ENCODE assay signal across 10 mouse cellular contexts in the genomic region with DNA sequence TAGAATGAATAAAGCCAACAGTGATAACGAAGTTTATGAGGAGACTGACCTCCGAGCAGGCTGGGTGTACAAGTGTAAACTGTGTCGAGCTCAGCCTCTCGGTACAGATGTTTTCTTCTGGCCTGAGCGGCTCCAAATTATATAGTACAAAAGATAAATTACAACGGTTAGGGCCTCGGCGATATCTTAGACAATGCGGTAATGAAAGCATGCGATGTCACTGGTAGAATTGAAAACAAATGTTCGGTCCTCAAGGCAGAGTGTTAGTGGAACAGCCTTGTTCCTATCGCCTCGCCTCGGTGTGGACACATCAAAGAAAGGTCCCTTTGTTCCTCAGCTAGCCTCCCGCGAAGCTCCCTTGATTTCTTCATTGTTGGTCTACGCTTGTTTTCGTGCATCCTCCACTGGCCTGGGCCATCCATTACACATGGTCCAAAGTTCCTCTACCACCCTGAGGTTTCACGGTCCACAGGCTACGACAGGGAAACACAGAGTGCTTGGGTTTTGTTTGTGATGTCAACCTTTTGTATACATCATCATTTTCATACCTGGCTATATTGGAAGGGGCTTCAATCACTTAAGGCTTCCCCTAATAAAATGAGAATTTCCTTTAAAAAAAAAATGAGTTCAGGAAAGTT.
DNase-seq lines count a peak whose midpoint lies in the region; ATAC-seq lines count a peak whose summit lies in the region.
"Had no signal": no experiment of that assay in that cellular context is flagged by ENCODE, and none has a peak within 500 bp of the region (broad histone marks: within the 10 kb centered on the region; RNA-seq: fewer than 3 reads in every experiment).

No protein-coding gene starts in this region.

- peak overlapping the region; percentile 10 for H3K4me2 ChIP-seq in forebrain, embryonic 12.5 days
- H3K4me2 ChIP-seq in neural tube, embryonic 14.5 days (ENCODE audit: low read depth, low read length) = peak overlapping the region; percentile 44
- H3K4me2 ChIP-seq: heart, embryonic 11.5 days; liver, embryonic 13.5 days had no signal

- intact Hi-C loops in left cerebral cortex, postnatal 4 days (cut with DNase I) = no loop called here

- no peak overlapping the region for H3K9ac ChIP-seq in forebrain, embryonic 12.5 days
- no peak overlapping the region for H3K9ac ChIP-seq in neural tube, embryonic 14.5 days (replicated peaks; ENCODE audit: low read depth, low read length)
- H3K9ac ChIP-seq: liver, embryonic 13.5 days had no signal

- 0 out of 2 replicates have a peak overlapping the region, but pooled peaks have one; percentile 2 for H3K4me3 ChIP-seq in forebrain, embryonic 12.5 days (replicated peaks)
- H3K4me3 ChIP-seq in limb, embryonic 10.5 days = peak overlapping the region; percentile 14; the same call in 1 of the 2 replicates
- peak overlapping the region; percentile 9; the same call in 1 of the 2 replicates for H3K4me3 ChIP-seq in neural tube, embryonic 14.5 days (ENCODE audit: low read depth, low read length)
- H3K4me3 ChIP-seq: liver, embryonic 13.5 days had no signal

- H3K4me1 ChIP-seq in forebrain, embryonic 12.5 days = peaks cover 3% of the 10 kb centered on the region; the same call in 1 of the 2 replicates
- H3K4me1 ChIP-seq in limb, embryonic 10.5 days = peaks cover 51% of the 10 kb centered on the region
- peaks cover 4% of the 10 kb centered on the region; the same call in 1 of the 2 replicates for H3K4me1 ChIP-seq in neural tube, embryonic 14.5 days (ENCODE audit: control insufficient read depth, insufficient read depth, low read length)
- H3K4me1 ChIP-seq: liver, embryonic 13.5 days had no signal

- H3K27ac ChIP-seq in forebrain, embryonic 12.5 days = no peak overlapping the region
- peak overlapping the region; percentile 80 for H3K27ac ChIP-seq in limb, embryonic 10.5 days
- H3K27ac ChIP-seq in neural tube, embryonic 14.5 days (ENCODE audit: low read depth, low read length) = peak overlapping the region; percentile 64; the same call in 1 of the 2 replicates
- H3K27ac ChIP-seq: liver, embryonic 13.5 days had no signal

- peak; percentile 19 for DNase-seq in left cerebral cortex, postnatal 4 days
- no peak for DNase-seq in left cerebral cortex, adult 18-20 months (ENCODE audit: low spot score in 2 of 2)
- DNase-seq in limb, embryonic 10.5 days (ENCODE audit: low spot score) = peak; percentile 45
- DNase-seq in lung, adult 18-20 months = no peak
- no peak for DNase-seq in cerebellum, postnatal 4 days (ENCODE audit: low spot score in 2 of 2)
- DNase-seq: liver, embryonic 13.5 days; thymus, postnatal 4 days had no signal

- ATAC-seq in forebrain, embryonic 12.5 days (ENCODE audit: low FRiP score) = peak; percentile 52
- peak; percentile 80 for ATAC-seq in neural tube, embryonic 14.5 days (ENCODE audit: low read depth)

- H3K27me3 ChIP-seq in forebrain, embryonic 12.5 days = peaks cover 70% of the 10 kb centered on the region
- H3K27me3 ChIP-seq in limb, embryonic 10.5 days (ENCODE audit: low read depth, poor library complexity, severe bottlenecking) = no peaks in the 10 kb centered on the region
- no peaks in the 10 kb centered on the region for H3K27me3 ChIP-seq in neural tube, embryonic 14.5 days (ENCODE audit: control insufficient read depth, insufficient read depth, low read length)
- H3K27me3 ChIP-seq: liver, embryonic 13.5 days had no signal

- no peaks in the 10 kb centered on the region for H3K36me3 ChIP-seq in forebrain, embryonic 12.5 days (replicated peaks)
- H3K36me3 ChIP-seq in limb, embryonic 10.5 days = no peaks in the 10 kb centered on the region
- H3K36me3 ChIP-seq in neural tube, embryonic 14.5 days (ENCODE audit: control insufficient read depth, insufficient read depth, low read length) = no peaks in the 10 kb centered on the region
- H3K36me3 ChIP-seq: liver, embryonic 13.5 days had no signal

- no peaks in the 10 kb centered on the region for H3K9me3 ChIP-seq in forebrain, embryonic 12.5 days
- H3K9me3 ChIP-seq in limb, embryonic 10.5 days (replicated peaks) = no peaks in the 10 kb centered on the region
- no peaks in the 10 kb centered on the region for H3K9me3 ChIP-seq in neural tube, embryonic 14.5 days (ENCODE audit: control insufficient read depth, low read length)
- H3K9me3 ChIP-seq: liver, embryonic 13.5 days had no signal

- 22% methylated on average over 20 of the region's 20 CpGs for WGBS in forebrain, embryonic 12.5 days
- 51% methylated on average over 20 of the region's 20 CpGs for WGBS in limb, embryonic 10.5 days
- 24% methylated on average over 20 of the region's 20 CpGs for WGBS in neural tube, embryonic 14.5 days

Comparison
In these comparisons a context has a peak if more than half of its experiments do, and no peak if none do; other contexts are left out.
1. DNase-seq: peak in left cerebral cortex, postnatal 4 days (single experiment) and limb, embryonic 10.5 days (single experiment); none in left cerebral cortex, adult 18-20 months (0 of 2), lung, adult 18-20 months (0 of 2) and cerebellum, postnatal 4 days (0 of 2).
2. Peak in every context shown above with its lines, with median percentiles within 50 percentile points of each other: H3K4me3 ChIP-seq.